Mouse (Mus musculus) olfactory bulb, adult 2 months (tissue): ENCODE results near the gene Med24.

Source experiments
- CTCF ChIP-seq: fragments of 200-500 bp; IDR thresholded peaks from 2 replicates; pipeline ENCODE4 v1.5.1; 2012; ENCODE audit warnings: low read depth, mild to moderate bottlenecking, low read length, moderate library complexity; ENCODE audit not compliant: insufficient read depth
- POLR2A ChIP-seq: fragments of 200-500 bp; IDR thresholded peaks from 2 replicates; pipeline ENCODE4 v1.6.1; 2012; ENCODE audit warnings: mild to moderate bottlenecking, low read depth, low read length, moderate library complexity; ENCODE audit not compliant: insufficient read depth

DNA sequence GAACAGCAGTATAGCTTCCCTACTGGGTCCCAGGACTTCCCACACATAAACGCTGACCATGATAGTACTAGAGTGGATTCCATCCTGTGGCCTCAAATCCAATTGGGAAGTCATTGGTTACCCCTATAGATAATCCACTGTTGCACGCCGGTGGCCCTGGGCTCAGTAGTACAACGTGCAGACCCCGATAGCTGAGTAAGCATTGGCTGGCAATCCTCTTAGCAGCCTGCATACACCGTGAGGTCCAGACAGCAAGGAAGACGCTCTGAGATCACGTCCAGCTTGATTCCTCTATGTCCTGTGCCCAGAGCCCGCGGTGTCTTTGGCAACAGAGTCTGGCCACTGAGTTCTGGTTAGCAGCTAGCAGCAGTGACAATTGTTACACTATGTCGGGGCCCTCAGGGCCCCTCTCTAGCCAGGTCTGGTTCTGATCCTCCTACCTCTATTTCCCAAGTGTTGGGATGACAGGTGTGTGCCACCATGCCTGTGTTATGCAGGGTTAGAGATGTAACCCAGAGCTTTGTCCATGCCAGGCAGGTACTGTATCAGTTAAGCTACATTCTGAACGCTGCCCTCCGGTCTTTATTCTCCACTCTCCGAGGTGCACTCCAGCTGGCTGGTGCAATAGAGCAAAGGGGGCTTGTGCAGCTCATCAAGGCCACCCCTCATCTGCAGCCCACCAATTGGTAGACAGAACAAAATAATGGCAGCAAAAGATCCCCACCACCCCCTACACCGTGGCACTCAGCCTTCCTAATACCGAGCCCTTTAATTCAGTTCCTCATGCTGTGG lies 30.2 kb downstream of the Med24 start:
- no peak for TF ChIP-seq CTCF
- TF ChIP-seq POLR2A = no peak
